Mouse (Mus musculus) CD4-positive helper T cell, adult 2 months (primary cell): ENCODE data around the gene Gm2888.
"Not testable (repeated sequence)": the region's sequence is repeated elsewhere in the genome, so short reads cannot be mapped to it uniquely, and the experiment has no call there.

ENCODE experiments used
- DNase-seq: peaks from one replicate; pipeline ENCODE4 v3.0.0-alpha.2; 2012; ENCODE audit warnings: low read depth, missing footprints, low spot score

Gm2888 gene

DNA sequence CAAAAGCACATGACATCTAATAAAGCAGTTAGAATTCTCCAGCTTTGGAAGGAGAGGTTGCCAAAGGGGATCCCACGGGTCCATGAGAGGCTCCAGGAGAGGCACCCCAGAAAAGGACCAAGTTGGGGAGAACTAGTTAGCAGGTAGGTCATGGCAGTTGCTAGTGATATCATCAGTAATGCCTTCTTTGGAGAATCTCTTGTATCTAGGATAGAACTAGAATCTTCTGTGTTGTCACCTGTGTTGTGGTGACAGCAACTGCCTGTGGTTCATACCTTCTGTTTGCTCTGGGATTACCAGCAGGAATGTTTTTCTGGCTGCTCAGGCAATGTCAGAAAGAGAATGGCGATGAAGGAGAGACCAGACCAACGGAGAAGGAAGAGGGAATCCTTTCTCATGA, at the start of gene Gm2888:
Gene Gm2888, plus strand, starts transcription at position 301 of the 400 bp plus-strand sequence.
- not testable (repeated sequence) for DNase-seq

DNA sequence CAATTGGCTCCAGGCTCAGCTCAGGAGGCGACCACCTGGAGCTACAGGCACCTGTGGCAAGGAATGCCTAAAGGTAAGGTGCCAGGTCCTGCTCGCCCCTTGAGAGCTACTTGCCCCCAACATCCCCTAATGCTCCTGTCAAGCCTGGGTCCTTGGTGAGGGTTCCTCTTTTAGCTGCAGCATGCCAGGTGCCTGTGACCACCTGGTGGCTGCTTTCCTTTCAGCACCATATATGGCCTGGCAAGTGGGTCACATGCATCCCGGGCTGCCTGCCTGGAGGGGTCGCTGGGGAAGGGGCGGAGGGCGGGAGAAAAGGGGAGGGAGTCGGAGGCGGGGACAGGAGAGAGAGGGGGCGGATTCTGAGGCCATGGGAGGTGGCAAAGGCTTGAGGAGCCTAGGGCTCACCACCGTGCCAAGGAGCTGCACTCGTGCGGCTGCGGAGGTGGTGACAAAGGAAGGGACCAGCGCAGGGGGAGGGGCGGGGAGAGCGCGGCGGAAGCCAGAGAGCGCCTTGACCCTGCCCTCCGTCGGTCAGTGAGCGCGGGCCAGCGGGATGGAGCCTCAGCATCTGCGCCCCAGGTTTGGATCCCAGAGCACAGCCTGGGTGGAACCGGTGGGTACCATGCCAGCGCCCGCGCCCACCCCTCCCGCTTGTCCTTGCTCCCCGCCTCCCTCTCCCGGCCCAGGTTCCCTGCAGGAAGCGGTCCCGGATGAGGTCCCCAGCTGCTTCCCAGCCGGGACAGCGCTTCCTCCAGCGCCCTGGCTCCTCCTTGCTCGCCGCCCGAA, 19.1 kb downstream of the Gm2888 start, which contains the start of gene Gm2897:
Gene Gm2897, plus strand, starts transcription at position 559 of the 786 bp plus-strand sequence.
- DNase-seq = peak; percentile 8

DNA sequence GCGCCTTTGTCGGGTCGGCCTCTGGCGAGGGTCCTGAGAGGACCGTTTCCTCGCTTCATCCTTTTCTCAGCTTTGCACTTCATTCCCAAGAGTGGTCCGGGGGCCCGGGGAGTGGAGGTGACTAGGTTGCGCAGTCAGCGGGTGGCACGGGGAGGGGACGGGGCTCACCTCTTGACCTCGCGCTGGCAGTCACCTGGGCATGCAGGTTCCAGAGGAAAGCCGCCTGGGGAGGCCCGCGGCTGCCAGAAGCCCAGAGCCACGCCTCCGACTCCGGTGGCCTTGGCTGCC, 19.7 kb downstream of the Gm2888 start:
- peak; percentile 0 for DNase-seq

DNA sequence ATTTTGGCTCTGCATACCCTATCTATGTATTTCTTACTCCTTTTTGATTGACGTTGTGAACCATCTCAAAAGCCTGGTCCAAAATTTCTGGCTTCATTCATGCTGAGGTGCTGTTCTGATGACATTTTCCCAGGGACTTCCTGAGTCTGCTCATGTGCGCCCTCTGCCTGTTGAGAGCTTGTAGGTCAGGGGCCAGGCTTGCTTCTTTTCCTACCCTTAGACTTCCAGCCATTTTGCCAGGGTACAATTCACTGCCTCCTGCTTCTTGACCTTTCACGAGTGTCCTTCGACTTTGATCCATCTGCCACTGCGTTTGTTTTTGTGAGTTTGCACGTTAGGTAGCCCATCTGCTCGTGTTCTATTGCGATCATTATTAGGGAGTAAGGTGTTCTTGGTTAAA, 20.3 kb downstream of the Gm2888 start:
- DNase-seq = not testable (repeated sequence)
